Mouse (Mus musculus): ENCODE results near the gene Spo11.

The Spo11 gene

DNA sequence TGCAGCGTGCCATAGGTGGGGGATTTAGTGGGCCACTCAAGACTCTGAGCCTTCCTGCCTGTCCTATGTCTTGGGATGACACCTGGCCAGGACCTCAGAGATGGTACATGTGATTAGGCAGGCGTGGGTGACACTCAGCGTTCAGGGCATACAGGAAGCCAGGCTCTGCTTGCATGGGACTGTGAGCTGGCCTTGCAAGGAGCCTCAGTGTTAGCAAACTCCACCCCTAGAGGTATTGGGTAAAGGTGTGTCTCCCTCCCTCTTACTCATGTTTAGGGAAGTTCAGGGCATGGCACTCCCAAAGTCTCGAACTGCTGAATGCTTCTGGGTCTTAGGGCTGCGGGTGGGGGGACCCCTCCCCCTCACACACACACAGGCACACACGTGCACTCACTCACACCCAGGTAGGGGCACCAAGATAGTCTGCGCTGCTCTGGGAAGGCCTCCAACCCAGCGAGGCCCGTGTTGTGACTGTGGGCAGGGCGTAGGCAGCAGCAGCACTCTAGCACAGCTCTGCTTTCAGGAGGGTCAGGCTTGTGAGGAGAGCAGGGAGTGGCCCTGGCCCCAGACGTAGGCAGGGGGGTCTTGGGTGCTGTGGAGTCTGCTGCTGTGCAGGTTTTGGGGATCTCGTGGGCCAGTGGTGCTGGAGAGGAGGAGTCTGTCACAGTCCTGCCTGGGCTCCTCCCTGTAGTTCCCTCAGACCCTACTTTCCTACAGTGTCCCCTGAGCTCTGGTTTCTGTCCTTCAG is 53.3 kb downstream of the Spo11 start:
- 80% methylated on average over 12 of the region's 12 CpGs for whole genome bisulfite sequencing

DNA sequence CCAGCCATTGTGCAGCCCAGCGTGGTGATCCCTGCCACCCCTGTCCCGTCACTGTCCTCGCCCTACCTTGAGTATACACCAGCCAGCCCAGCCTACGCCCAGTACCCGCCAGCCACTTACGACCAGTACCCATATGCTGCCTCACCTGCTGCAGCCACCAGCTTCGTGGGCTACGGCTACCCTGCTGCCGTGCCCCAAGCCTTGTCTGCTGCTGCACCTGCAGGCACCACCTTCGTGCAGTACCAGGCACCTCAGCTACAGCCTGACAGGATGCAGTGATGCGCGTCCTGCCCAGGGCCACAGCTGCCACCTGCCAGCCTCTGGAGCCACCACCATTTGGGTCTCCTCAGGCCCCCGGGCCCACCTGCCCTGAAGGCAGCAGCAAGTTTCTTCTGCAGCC is 56.0 kb downstream of the Spo11 start:
- 95% methylated on average over 13 of the region's 13 CpGs for WGBS

DNA sequence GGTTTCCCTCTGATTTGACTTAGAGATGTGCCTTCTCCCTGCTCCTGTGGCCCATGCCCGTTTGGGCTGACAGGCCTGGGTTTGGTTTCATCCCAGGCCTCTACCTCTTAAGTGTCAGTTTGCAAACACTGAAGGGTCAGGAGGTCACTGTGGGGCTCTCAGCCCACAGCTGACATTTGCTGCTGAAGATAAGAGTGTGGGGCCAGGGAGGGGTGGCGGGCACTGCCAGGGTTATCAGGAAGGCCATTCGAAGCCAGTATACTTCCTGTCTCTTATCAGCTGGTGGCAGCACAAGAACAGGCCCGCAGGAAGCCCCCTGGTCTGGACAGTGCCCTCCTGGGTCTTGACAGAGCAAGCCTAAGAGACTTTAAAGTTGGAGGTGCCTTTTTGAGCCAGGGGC is 57.5 kb downstream of the Spo11 start:
- WGBS, result 79% methylated on average over 4 of the region's 4 CpGs

GRCm38 (mm10) chr2:173035653-173036052 is 58.2 kb downstream of the Spo11 start:
- WGBS, result 97% methylated on average over 5 of the region's 5 CpGs

DNA sequence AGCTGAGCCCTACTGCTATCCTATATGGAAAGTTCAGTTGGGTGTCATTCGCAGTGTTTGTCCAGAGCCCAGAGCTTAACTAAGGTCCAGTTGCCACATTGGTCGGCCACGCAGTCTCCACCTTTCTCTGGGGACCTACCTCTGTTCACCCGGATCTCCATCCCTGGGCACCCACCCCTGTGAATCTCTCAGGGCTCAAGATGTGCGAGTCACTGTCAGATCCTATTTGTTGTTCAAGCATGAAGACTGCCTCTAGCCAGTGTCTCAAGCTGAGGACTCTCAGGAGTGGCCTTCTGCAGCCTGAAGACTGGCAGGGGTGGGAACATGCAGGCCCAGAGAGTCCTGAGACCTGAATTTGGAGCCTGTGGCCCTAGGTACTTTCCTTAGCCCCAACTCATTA is 58.6 kb downstream of the Spo11 start:
- 96% methylated on average over 5 of the region's 5 CpGs for WGBS

GRCm38 (mm10) chr2:173036611-173037010 is 59.1 kb downstream of the Spo11 start:
- 83% methylated on average over 4 of the region's 4 CpGs for WGBS

DNA sequence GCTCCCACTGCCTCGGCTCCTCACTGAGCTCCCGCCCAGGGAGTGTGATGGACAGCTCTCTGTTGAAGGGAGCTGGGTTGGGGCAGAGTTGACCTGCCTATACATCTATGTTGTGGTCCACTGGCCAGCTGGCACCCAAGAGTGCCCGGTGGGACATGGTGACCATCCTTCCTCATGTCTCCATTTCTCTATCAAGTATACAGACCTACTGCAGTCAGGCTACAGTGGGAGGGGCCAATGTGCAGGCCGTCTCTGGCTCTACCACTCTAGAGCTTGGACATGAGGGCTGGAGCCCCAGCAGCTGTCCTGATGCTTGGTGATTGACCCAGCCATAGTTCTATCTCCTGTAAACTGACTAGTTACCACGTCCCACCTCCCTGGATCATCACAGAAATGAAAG is 59.8 kb downstream of the Spo11 start:
- WGBS, result 91% methylated on average over 5 of the region's 5 CpGs

GRCm38 (mm10) chr2:173037827-173038607 is 60.5 kb downstream of the Spo11 start:
- WGBS, result 78% methylated on average over 7 of the region's 7 CpGs

DNA sequence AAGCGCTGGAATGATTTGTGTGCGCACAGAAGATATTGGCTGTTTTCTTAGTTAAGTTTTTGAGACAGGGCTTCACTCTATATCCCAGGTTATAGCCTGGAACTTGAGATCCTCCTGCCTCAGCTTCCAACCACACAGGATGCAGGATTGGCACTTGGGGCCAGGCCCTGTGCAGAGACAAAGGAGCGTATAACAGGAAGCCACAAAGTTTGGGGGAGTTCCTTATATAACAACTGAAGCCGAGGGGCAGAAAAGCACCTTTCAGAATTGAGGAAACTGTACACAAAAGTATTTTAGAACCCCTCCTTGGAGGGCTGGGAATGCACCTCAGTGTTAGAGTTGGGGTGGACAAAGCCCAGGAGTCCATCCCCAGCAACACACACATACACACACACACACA is 61.5 kb downstream of the Spo11 start:
- WGBS, result 91% methylated on average over 4 of the region's 4 CpGs

DNA sequence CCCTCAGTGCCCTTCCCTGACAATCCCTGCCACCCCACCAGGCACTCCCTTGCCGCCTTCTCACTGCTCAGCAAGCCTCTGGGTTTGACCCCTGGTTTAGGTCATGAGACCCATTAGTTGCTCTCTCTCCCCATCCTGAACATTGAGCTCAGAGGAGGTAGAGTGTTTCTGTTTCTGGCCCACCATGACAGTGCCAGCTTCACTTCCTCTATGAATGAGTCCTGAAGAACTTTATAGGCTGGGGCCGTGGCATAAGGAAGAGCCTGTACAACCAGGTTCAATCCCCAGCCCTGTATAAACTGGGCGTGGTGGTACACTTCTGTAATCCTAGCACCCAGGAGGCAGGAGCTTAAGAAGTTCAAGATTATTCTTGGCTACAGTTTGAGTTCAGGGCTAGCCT is 63.3 kb downstream of the Spo11 start:
- 93% methylated on average over 3 of the region's 3 CpGs for WGBS

DNA sequence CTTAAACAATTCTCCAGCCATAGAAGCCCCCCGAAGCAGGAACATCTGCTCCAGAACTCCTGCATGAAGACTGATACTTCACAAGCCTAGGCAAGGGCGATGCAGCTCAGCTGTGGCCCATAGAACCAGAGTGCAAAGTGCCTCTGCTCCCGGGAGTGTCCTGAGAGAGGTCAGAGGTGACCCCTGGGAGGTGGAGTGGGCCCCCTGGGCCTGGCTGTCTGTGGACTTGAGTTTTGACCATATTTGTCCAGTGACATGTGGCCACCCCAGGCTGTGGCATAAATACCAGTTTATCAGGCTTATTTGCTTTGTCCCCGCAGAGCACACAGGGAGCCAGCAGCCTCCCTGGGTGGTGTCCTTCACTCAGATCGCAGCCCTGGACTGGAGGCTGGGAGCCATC is 63.7 kb downstream of the Spo11 start:
- 80% methylated on average over 5 of the region's 5 CpGs for WGBS

DNA sequence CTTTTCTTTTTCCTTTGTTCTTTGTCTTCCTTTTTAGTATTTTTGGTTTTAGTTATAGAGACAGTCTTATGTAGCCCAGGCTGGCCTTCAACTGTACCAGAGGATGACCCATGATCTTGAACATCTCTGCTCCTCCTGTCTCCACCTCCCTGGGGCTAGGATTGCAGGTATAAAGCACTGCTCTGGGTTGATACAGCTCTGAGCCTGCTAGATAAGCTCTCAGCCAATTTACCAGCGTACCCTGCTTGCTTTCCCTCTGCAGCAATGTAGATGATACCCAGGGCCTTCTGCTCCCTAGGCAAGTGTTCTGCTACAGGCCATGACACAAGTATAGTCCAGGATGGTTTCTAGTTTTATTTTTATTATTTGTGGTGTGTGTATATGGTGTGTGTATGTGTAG is 64.4 kb downstream of the Spo11 start:
- WGBS, result 95% methylated on average over 1 of the region's 1 CpGs

DNA sequence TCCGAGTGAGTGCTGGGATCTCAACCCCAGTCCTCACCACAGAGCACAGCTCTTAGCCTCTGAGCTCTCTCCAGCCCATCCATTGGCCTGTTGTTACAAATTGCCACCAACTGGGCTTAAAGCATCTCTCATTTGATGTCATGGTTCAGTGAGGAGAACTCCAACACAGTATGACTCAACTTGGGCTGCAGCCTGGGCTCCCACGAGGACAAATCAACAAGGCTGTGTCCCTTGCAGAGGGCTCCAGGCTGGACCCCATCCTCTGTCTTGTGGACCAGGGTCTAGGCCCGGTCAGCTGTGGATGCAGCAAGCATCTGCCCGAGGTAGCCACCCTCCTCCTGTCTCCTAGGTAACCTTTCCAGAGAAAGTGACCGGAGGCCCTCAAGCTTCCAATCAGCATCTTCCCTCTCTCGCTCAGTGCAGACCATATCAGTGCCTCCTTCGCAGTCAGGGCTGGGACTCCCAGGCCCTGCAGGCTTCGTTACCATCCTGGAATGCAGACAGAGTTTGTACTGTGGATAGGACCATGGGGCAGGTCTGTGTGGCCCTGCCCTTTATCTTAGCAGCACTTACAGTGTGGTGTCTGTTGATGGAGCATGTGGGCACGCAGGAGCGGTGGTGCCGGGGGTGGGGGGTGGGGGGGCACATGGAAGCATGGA is 65.1 kb downstream of the Spo11 start:
- WGBS, result 84% methylated on average over 11 of the region's 11 CpGs

Data from cerebral cortex, adult 2 months (tissue).